In genomic region chr17:7068997-7069539, GRCm38 (mm10) we compare ENCODE assay signal across 25 mouse cellular contexts. TPM values are rescaled to one million over a fixed set of nuclear protein-coding genes. Genes with fewer than 3 reads are reported as not detected.
"Had no signal": no experiment of that assay in that cellular context is flagged by ENCODE, and none has a peak within 500 bp of the region (broad histone marks: within the 10 kb centered on the region; RNA-seq: fewer than 3 reads in every experiment).

No protein-coding gene starts in this region.

RNA-seq across cellular contexts. Expression of gene Gm1604a, which starts 43.7 kb away (rescaled TPM):
- total RNA-seq: gastrocnemius, adult 18-20 months; gastrocnemius, adult 8-10 months; gastrocnemius, postnatal 14 days; gastrocnemius, postnatal 36 days; heart, adult 2 months; heart, postnatal 14 days; heart, postnatal 36 days; hematopoietic stem cell, adult 5-6 weeks had no signal
- polyA plus RNA-seq: gonadal fat pad, adult 2 months; heart, adult 2 months; heart, embryonic 11.5 days; heart, embryonic 13.5 days; heart, embryonic 15.5 days; heart, postnatal 0 days; hindbrain, embryonic 11.5 days; hindbrain, embryonic 13.5 days; inflammation-experienced regulatory T-cells, adult 6 months; intestine, embryonic 15.5 days; intestine, postnatal 0 days; kidney, embryonic 14.5 days; kidney, embryonic 16.5 days; limb, embryonic 10.5 days; limb, embryonic 12.5 days; limb, embryonic 14.5 days; liver, embryonic 11.5 days; liver, embryonic 13.5 days had no signal
